Mouse (Mus musculus): ENCODE measurements around the gene Wfikkn1. TPM values are rescaled to one million over a fixed set of nuclear protein-coding genes. Genes with fewer than 3 reads are reported as not detected.

The Wfikkn1 gene
- total and polyA plus RNA-seq, 3 experiments, result 0.19 to 0.53 TPM; not detected in 1

GRCm38 (mm10) chr17:25830200-25830753 lies 50.4 kb downstream of the Wfikkn1 start:
- Histone ChIP-seq H3K4me3 (ENCODE audit: control insufficient read depth in 1 of 2, insufficient read depth in 1 of 2, low read depth in 2 of 2, low read length in 2 of 2) (no peak overlapping the region), H3K9ac (ENCODE audit: control insufficient read depth, low read depth, low read length, poor library complexity, severe bottlenecking) (no peak overlapping the region; the same call in 1 of the 2 replicates), H3K27ac (ENCODE audit: control insufficient read depth, low read depth, low read length) (no peak overlapping the region), H3K79me2 (ENCODE audit: control insufficient read depth, insufficient read depth, low read length, poor library complexity) (peaks cover 63% of the 10 kb centered on the region), H3K4me1 (ENCODE audit: control insufficient read depth in 1 of 2, insufficient read depth in 2 of 2, low read length in 2 of 2) (peaks cover 2 to 41% of the 10 kb centered on the region in 2 experiments; a peak in 3 of 4 replicates), H3K9me3 (replicated peaks; ENCODE audit: insufficient read depth, low read length) (no peaks in the 10 kb centered on the region), H3K36me3 (ENCODE audit: control insufficient read depth in 1 of 2, insufficient read depth in 2 of 2, low read length in 2 of 2) (peaks cover 0 to 13% of the 10 kb centered on the region in 2 experiments; a peak in 2 of 4 replicates), H3K27me3 (ENCODE audit: control insufficient read depth in 1 of 2, insufficient read depth in 2 of 2, low read length in 2 of 2) (no peaks in the 10 kb centered on the region)
- no peak for DNase-seq (ENCODE audit: low read depth, low spot score)
- TF ChIP-seq MAZ (IDR thresholded peaks at IDR 0.05; ENCODE audit: low read depth, low read length) (no peak), POLR2AphosphoS2 (IDR thresholded peaks at IDR 0.05; ENCODE audit: low read length) (peak; percentile 41; the same call in 1 of the 2 replicates), ZMIZ1 (IDR thresholded peaks at IDR 0.05; ENCODE audit: low read depth, low read length) (peak; percentile 50)

- Histone ChIP-seq H3K9ac (ENCODE audit: control insufficient read depth, low read depth, low read length, poor library complexity, severe bottlenecking) (peak overlapping the region; percentile 83), H3K4me3 (ENCODE audit: control insufficient read depth in 1 of 2, insufficient read depth in 1 of 2, low read depth in 2 of 2, low read length in 2 of 2) (peak overlapping the region; percentile 81 to 89), H3K36me3 (ENCODE audit: control insufficient read depth in 1 of 2, insufficient read depth in 2 of 2, low read length in 2 of 2) (peaks cover 0 to 13% of the 10 kb centered on the region in 2 experiments; a peak in 2 of 4 replicates), H3K27me3 (ENCODE audit: control insufficient read depth in 1 of 2, insufficient read depth in 2 of 2, low read length in 2 of 2) (no peaks in the 10 kb centered on the region), H3K27ac (ENCODE audit: control insufficient read depth, low read depth, low read length) (peak overlapping the region; percentile 72), H3K79me2 (ENCODE audit: control insufficient read depth, insufficient read depth, low read length, poor library complexity) (peaks cover 66% of the 10 kb centered on the region), H3K4me1 (ENCODE audit: control insufficient read depth in 1 of 2, insufficient read depth in 2 of 2, low read length in 2 of 2) (peaks cover 2 to 46% of the 10 kb centered on the region in 2 experiments; a peak in 3 of 4 replicates), H3K9me3 (replicated peaks; ENCODE audit: insufficient read depth, low read length) (no peaks in the 10 kb centered on the region)
- no peak for TF ChIP-seq E2F4 (IDR thresholded peaks at IDR 0.05; ENCODE audit: borderline replicate concordance, low read depth, low read length)
- peak; percentile 12; the same call in 1 of the 2 replicates for TF ChIP-seq POLR2AphosphoS2 (IDR thresholded peaks at IDR 0.05; ENCODE audit: low read length)
- no peak for DNase-seq (ENCODE audit: low read depth, low spot score)
Measured at GRCm38 (mm10) chr17:25829558-25830017, 51.1 kb downstream of the Wfikkn1 start.

- H3K36me3 ChIP-seq (ENCODE audit: control insufficient read depth in 1 of 2, insufficient read depth in 2 of 2, low read length in 2 of 2), result peaks cover 0 to 13% of the 10 kb centered on the region in 2 experiments; a peak in 2 of 4 replicates
- peak within 1 kb of the TSS; percentile 83 for H3K9ac ChIP-seq (ENCODE audit: control insufficient read depth, low read depth, low read length, poor library complexity, severe bottlenecking)
- H3K79me2 ChIP-seq (ENCODE audit: control insufficient read depth, insufficient read depth, low read length, poor library complexity), result peaks cover 66% of the 10 kb centered on the region
- no peaks in the 10 kb centered on the region for H3K27me3 ChIP-seq (ENCODE audit: control insufficient read depth in 1 of 2, insufficient read depth in 2 of 2, low read length in 2 of 2)
- H3K4me1 ChIP-seq (ENCODE audit: control insufficient read depth in 1 of 2, insufficient read depth in 2 of 2, low read length in 2 of 2), result peaks cover 2 to 41% of the 10 kb centered on the region in 2 experiments; a peak in 3 of 4 replicates
- DNase-seq (ENCODE audit: low read depth, low spot score), result peak; percentile 91
- H3K4me3 ChIP-seq (ENCODE audit: control insufficient read depth in 1 of 2, insufficient read depth in 1 of 2, low read depth in 2 of 2, low read length in 2 of 2), result peak within 1 kb of the TSS; percentile 81 to 89
- H3K27ac ChIP-seq (ENCODE audit: control insufficient read depth, low read depth, low read length), result peak within 1 kb of the TSS; percentile 72
- no peaks in the 10 kb centered on the region for H3K9me3 ChIP-seq (replicated peaks; ENCODE audit: insufficient read depth, low read length)
- TF ChIP-seq MAFK (IDR thresholded peaks at IDR 0.05; ENCODE audit: borderline replicate concordance, low read depth, low read length), result no peak
- peak in 2 of 3 experiments; percentile 24 to 30; a peak in 2 of 6 replicates for TF ChIP-seq CTCF (IDR thresholded peaks at IDR 0.05 in 2 of 3, conservative IDR thresholded peaks at IDR 0.05 in 1 of 3; ENCODE audit: control insufficient read depth in 1 of 3, insufficient read depth in 1 of 3, low read depth in 2 of 3, low read length in 3 of 3, poor library complexity in 1 of 3, severe bottlenecking in 1 of 3)
- TF ChIP-seq ETS1 (IDR thresholded peaks at IDR 0.05; ENCODE audit: low read depth, low read length), result 0 out of 2 replicates have a peak, but pooled peaks have one; percentile 42
- peak; percentile 46; the same call in 1 of the 2 replicates for TF ChIP-seq NRF1 (IDR thresholded peaks at IDR 0.05; ENCODE audit: insufficient read depth, low read depth, low read length, poor library complexity, severe bottlenecking)
- peak; percentile 64; the same call in 1 of the 2 replicates for TF ChIP-seq ZKSCAN1 (IDR thresholded peaks at IDR 0.05; ENCODE audit: low read depth, low read length)
- peak; percentile 59 for TF ChIP-seq POLR2AphosphoS2 (IDR thresholded peaks at IDR 0.05; ENCODE audit: low read length)
- peak; percentile 85 for TF ChIP-seq SIN3A (IDR thresholded peaks at IDR 0.05; ENCODE audit: low read length)
- 0 out of 2 replicates have a peak, but pooled peaks have one; percentile 36 for TF ChIP-seq USF1 (IDR thresholded peaks at IDR 0.05; ENCODE audit: low read depth, low read length)
- TF ChIP-seq TBP (IDR thresholded peaks at IDR 0.05; ENCODE audit: low read depth, low read length), result peak; percentile 64
- no peak for TF ChIP-seq CHD2 (IDR thresholded peaks at IDR 0.05; ENCODE audit: low read length)
- TF ChIP-seq ZC3H11A (IDR thresholded peaks at IDR 0.05; ENCODE audit: low read depth, low read length), result no peak
- TF ChIP-seq ELF1 (IDR thresholded peaks at IDR 0.05; ENCODE audit: low read depth, low read length), result peak; percentile 71
- TF ChIP-seq MYB (IDR thresholded peaks at IDR 0.05; ENCODE audit: low read depth, low read length), result no peak
- no peak for TF ChIP-seq MEF2A (IDR thresholded peaks at IDR 0.05; ENCODE audit: extremely low read depth, insufficient replicate concordance, low read depth, low read length, poor library complexity, severe bottlenecking)
- peak; percentile 82 for TF ChIP-seq POLR2AphosphoS5 (IDR thresholded peaks at IDR 0.05; ENCODE audit: borderline replicate concordance, low read depth, low read length)
- no peak for TF ChIP-seq ZNF384 (IDR thresholded peaks at IDR 0.05; ENCODE audit: low read depth, low read length)
- TF ChIP-seq GATA1 (IDR thresholded peaks at IDR 0.05; ENCODE audit: low read depth, low read length), result no peak; the same call in 1 of the 2 replicates
- peak; percentile 90 for TF ChIP-seq ZMIZ1 (IDR thresholded peaks at IDR 0.05; ENCODE audit: low read depth, low read length)
Measured at GRCm38 (mm10) chr17:25828712-25829557, 51.7 kb downstream of the Wfikkn1 start, which contains the start of gene Jmjd8. Gene Jmjd8 (plus strand): TSS chr17:25828867.
